Mouse (Mus musculus) testis, adult 2 months (tissue): ENCODE results near the gene Arhgap27.

Source experiments
- CTCF ChIP-seq: fragments of 200-500 bp; IDR thresholded peaks from 2 replicates; pipeline ENCODE4 v1.5.1; 2012; ENCODE audit warnings: low read depth, mild to moderate bottlenecking, inconsistent platforms, low read length, moderate library complexity; ENCODE audit not compliant: control insufficient read depth, insufficient read depth, insufficient replicate concordance
- POLR2A ChIP-seq: fragments of 200-500 bp; IDR thresholded peaks from 2 replicates; pipeline ENCODE4 v1.6.1; 2012; ENCODE audit warnings: low read depth, mild to moderate bottlenecking, inconsistent platforms, low read length, moderate library complexity; ENCODE audit not compliant: control insufficient read depth

- TF ChIP-seq CTCF (no peak), POLR2A (no peak)
Observed at GRCm38 (mm10) chr11:103365530-103365929, 2.0 kb upstream of the Arhgap27 start.
